Comparison of ENCODE assay signal across 30 mouse cellular contexts in genomic region chrX:130173126-130173525, GRCm38 (mm10).
"Had no signal": no experiment of that assay in that cellular context is flagged by ENCODE, and none has a peak within 500 bp of the region (broad histone marks: within the 10 kb centered on the region; RNA-seq: fewer than 3 reads in every experiment).

No protein-coding gene starts in this region.

- H3K4me3 ChIP-seq: heart, embryonic 12.5 days; heart, embryonic 13.5 days; heart, embryonic 15.5 days; hindbrain, embryonic 10.5 days; hindbrain, embryonic 12.5 days; hindbrain, embryonic 13.5 days; hindbrain, embryonic 15.5 days; intestine, embryonic 15.5 days; kidney, embryonic 15.5 days; layer of hippocampus, adult 2 months; left cerebral cortex, adult 2 months had no signal

- H3K9me3 ChIP-seq: heart, embryonic 12.5 days; heart, embryonic 13.5 days; heart, embryonic 15.5 days; hindbrain, embryonic 10.5 days; hindbrain, embryonic 12.5 days; hindbrain, embryonic 13.5 days; hindbrain, embryonic 15.5 days; intestine, embryonic 15.5 days; kidney, embryonic 15.5 days had no signal

- DNase-seq: heart, postnatal 10 days; heart, postnatal 14 days; heart, postnatal 36 days; heart, postnatal 4 days; kidney, adult 11 months; kidney, adult 18-20 months; kidney, adult 2 months; kidney, adult 8-10 months; kidney, adult 9 months; kidney, postnatal 10 days; kidney, postnatal 14 days; kidney, postnatal 25 days; kidney, postnatal 36 days; kidney, postnatal 4 days; layer of hippocampus, adult 9-11 months; layer of hippocampus, postnatal 36 days had no signal

- H3K36me3 ChIP-seq: heart, embryonic 12.5 days; heart, embryonic 13.5 days; heart, embryonic 15.5 days; hindbrain, embryonic 10.5 days; hindbrain, embryonic 12.5 days; hindbrain, embryonic 13.5 days; hindbrain, embryonic 15.5 days; intestine, embryonic 15.5 days; kidney, embryonic 15.5 days had no signal

- H3K27me3 ChIP-seq: heart, embryonic 12.5 days; heart, embryonic 13.5 days; heart, embryonic 15.5 days; hindbrain, embryonic 12.5 days; hindbrain, embryonic 13.5 days; hindbrain, embryonic 15.5 days; intestine, embryonic 15.5 days; kidney, embryonic 15.5 days had no signal

- H3K9ac ChIP-seq: heart, embryonic 12.5 days; heart, embryonic 13.5 days; heart, embryonic 15.5 days; hindbrain, embryonic 12.5 days; hindbrain, embryonic 13.5 days; hindbrain, embryonic 14.5 days; hindbrain, embryonic 15.5 days; intestine, embryonic 15.5 days; kidney, embryonic 15.5 days had no signal

- H3K4me1 ChIP-seq: heart, embryonic 12.5 days; heart, embryonic 13.5 days; heart, embryonic 15.5 days; hindbrain, embryonic 12.5 days; hindbrain, embryonic 13.5 days; hindbrain, embryonic 15.5 days; intestine, embryonic 15.5 days; kidney, embryonic 15.5 days had no signal

- H3K27ac ChIP-seq: heart, embryonic 13.5 days; heart, embryonic 15.5 days; hindbrain, embryonic 10.5 days; hindbrain, embryonic 12.5 days; hindbrain, embryonic 13.5 days; hindbrain, embryonic 14.5 days; hindbrain, embryonic 15.5 days; hindbrain, postnatal 0 days; intestine, embryonic 15.5 days; kidney, embryonic 15.5 days; kidney, postnatal 0 days; layer of hippocampus, adult 2 months; left cerebral cortex, adult 2 months had no signal
